Mouse (Mus musculus) midbrain, postnatal 0 days (tissue): ENCODE results near the gene Nbr1. TPM values are rescaled to one million over a fixed set of nuclear protein-coding genes. Genes with fewer than 3 reads are reported as not detected.
"Not testable (repeated sequence)": the region's sequence is repeated elsewhere in the genome, so short reads cannot be mapped to it uniquely, and the experiment has no call there.

ENCODE experiments used
- ATAC-seq: fragments of 200-750 bp; cut with Nextera tagmentation; 2 replicates; pipeline ENCODE4 v1.8.0; 2017; ENCODE audit warnings: moderate number of reproducible peaks, mild to moderate bottlenecking, moderate TSS enrichment, moderate library complexity; ENCODE audit not compliant: low FRiP score
- DNase-seq: peaks from one replicate; pipeline ENCODE4 v3.0.0-alpha.2; 2015; ENCODE audit warnings: low spot score
- H3K27ac ChIP-seq: fragments of 300-500 bp; sonication (generic); 2 replicates; pipeline ENCODE4 v1.5.1; 2014; ENCODE audit warnings: low read depth, mild to moderate bottlenecking, low read length, mixed read lengths
- H3K27me3 ChIP-seq: fragments of 300-500 bp; sonication (generic); 2 replicates; pipeline ENCODE4 v1.6.1; 2014; ENCODE audit warnings: low read length, control low read depth, mixed read lengths; ENCODE audit not compliant: insufficient read depth
- H3K36me3 ChIP-seq: fragments of 300-500 bp; sonication (generic); 2 replicates; pipeline ENCODE4 v1.6.1; 2014; ENCODE audit warnings: low read length, control low read depth, mixed read lengths; ENCODE audit not compliant: insufficient read depth
- H3K4me1 ChIP-seq: fragments of 300-500 bp; sonication (generic); 2 replicates; pipeline ENCODE4 v1.6.1; 2014; ENCODE audit warnings: mild to moderate bottlenecking, control low read depth, antibody characterized with exemption, low read length, mixed read lengths; ENCODE audit not compliant: insufficient read depth
- H3K4me2 ChIP-seq: fragments of 300-500 bp; sonication (generic); 2 replicates; pipeline ENCODE4 v1.6.1; 2014; ENCODE audit warnings: low read depth, mild to moderate bottlenecking, low read length, mixed read lengths; ENCODE audit not compliant: poor library complexity, severe bottlenecking
- H3K4me3 ChIP-seq: fragments of 300-500 bp; sonication (generic); 2 replicates; pipeline ENCODE4 v1.5.1; 2014; ENCODE audit warnings: low read depth, mild to moderate bottlenecking, low read length, moderate library complexity
- H3K9ac ChIP-seq: fragments of 300-500 bp; sonication (generic); replicated peaks from 2 replicates; pipeline ENCODE4 v1.6.1; 2014; ENCODE audit warnings: mild to moderate bottlenecking, low read length, moderate library complexity, mixed read lengths; ENCODE audit not compliant: poor library complexity, severe bottlenecking
- H3K9me3 ChIP-seq: fragments of 300-500 bp; sonication (generic); 2 replicates; pipeline ENCODE4 v1.6.1; 2016; ENCODE audit warnings: low read length, control low read depth
- CTCF ChIP-seq: IDR thresholded peaks from 2 replicates; pipeline ENCODE4 v1.5.1; 2016; ENCODE audit warnings: antibody characterized with exemption, mild to moderate bottlenecking
- WGBS: fragments of 180-500 bp; shearing (Covaris S2); extraction: QIAGEN DNeasy Blood & Tissue Kit; methylation state at CpG from one replicate; pipeline ENCODE4 v1.1.7; 2014; 5-methylcytosine and 5-hydroxymethylcytosine counted together
- polyA plus RNA-seq: library from polyadenylated mRNA; unstranded; fragments of >200 nt; fragmentation: Nextera tagmentation; extraction: Ambion mirVana; gene quantifications from 2 replicates; pipeline ENCODE4 v1.2.1, GENCODE M21; 2015
- total RNA-seq: library from RNA; depleted of rRNA; stranded (reverse); fragments of >200 nt; gene quantifications from 2 replicates; pipeline ENCODE4 v1.2.3, GENCODE M21; 2014

The Nbr1 gene
- total and polyA plus RNA-seq, 2 experiments from 2014 or later = 56.3 to 128 TPM

DNA sequence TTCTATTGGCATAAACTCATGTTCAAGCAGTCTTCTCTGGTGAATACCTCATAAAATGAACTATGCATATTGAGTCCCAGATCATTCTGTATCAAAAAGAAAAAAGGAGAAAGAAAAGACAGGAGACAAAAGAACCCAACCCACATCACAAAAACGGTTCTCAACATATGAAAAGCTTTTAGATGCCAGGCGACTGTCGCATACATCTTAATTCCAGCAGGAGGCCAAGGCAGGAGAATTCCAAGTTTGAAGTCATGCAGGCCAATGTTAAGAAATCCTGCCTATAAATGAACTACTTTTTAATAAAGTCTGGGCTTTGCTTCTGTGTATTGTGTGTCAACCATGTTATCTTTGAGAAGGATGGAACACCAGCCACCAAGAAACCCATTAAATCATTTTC lies 52.2 kb downstream of the Nbr1 start:
- no peak for DNase-seq
- peak overlapping the region; percentile 46; the same call in 1 of the 2 replicates for H3K9ac ChIP-seq
- no peak for TF ChIP-seq CTCF
- WGBS = 8% methylated on average over 3 of the region's 3 CpGs
- H3K36me3 ChIP-seq = no peaks in the 10 kb centered on the region
- no peaks in the 10 kb centered on the region for H3K4me1 ChIP-seq
- H3K4me3 ChIP-seq = peak overlapping the region; percentile 29
- H3K9me3 ChIP-seq = no peaks in the 10 kb centered on the region
- H3K27me3 ChIP-seq = no peaks in the 10 kb centered on the region
- 0 out of 2 replicates have a peak overlapping the region, but pooled peaks have one; percentile 18 for H3K27ac ChIP-seq
- ATAC-seq = no peak
- H3K4me2 ChIP-seq = peak overlapping the region; percentile 60

DNA sequence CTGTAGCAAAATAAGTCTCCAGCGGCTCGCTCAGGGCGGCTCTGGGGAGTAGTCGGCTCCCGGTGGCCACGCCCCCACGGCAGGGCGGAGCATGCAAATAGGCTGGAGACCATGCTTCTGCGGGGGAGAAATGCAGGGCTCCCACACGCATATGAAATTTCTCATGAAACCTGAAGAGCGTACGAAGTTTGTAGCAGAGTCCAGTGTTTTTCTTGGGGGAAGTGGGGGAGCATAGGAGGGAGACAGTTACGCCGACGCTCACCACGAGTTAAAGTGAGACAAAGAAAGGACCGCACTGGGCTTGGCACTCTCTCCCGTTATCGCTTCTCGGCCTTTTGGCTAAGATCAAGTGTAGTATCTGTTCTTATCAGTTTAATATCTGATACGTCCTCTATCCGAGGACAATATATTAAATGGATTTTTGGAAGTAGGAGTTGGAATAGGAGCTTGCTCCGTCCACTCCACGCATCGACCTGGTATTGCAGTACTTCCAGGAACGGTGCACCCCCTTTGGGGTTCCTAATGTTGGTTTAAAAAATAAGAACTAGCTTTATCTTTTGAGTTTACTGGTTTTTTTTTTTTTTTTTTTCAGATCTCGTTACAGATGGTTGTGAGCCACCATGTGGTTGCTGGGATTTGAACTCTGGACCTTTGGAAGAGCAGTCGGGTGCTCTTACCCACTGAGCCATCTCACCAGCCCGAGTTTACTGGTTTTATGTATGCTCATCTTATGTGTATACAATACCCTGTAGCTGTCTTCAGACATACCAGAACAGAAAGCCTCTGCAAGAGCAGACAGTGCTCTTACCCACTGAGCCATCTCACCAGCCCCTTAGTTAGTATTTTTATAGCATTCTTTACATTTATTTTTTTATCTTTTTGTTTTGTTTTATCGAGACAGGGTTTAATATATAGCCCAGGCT lies 52.8 kb downstream of the Nbr1 start:
- peak overlapping the region; percentile 60 for H3K4me2 ChIP-seq
- H3K4me3 ChIP-seq = peak overlapping the region; percentile 29
- H3K27me3 ChIP-seq, H3K4me1 ChIP-seq, H3K36me3 ChIP-seq, ATAC-seq, H3K9me3 ChIP-seq: not testable (repeated sequence)
- 2% methylated on average over 30 of the region's 30 CpGs for WGBS
- peak; percentile 52 for DNase-seq
- peak overlapping the region; percentile 46; the same call in 1 of the 2 replicates for H3K9ac ChIP-seq
- H3K27ac ChIP-seq = 0 out of 2 replicates have a peak overlapping the region, but pooled peaks have one; percentile 18

DNA sequence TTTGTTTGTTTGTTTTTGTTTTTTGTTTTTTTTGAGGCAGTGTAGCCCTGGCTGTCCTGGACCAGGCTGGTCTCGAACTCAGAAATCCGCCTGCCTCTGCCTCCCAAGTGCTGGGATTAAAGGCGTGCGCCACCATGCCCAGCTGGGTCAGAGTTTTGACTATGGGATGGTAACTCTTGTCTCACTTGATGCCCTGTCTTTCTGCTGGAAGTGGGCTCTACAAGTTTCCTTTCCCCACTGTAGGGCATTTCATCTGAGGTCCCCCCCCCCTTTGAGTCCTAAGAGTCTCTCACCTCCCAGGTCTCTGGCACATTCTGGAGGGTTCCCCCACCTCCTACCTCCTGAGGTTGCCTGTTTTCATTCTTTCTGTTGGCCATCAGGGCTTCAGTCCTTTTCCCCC lies 55.2 kb downstream of the Nbr1 start:
- not testable (repeated sequence) for H3K4me1 ChIP-seq, ATAC-seq, DNase-seq, H3K9me3 ChIP-seq, H3K4me2 ChIP-seq, H3K4me3 ChIP-seq, H3K27me3 ChIP-seq, H3K27ac ChIP-seq, H3K36me3 ChIP-seq, H3K9ac ChIP-seq
- 87% methylated on average over 4 of the region's 4 CpGs for WGBS

DNA sequence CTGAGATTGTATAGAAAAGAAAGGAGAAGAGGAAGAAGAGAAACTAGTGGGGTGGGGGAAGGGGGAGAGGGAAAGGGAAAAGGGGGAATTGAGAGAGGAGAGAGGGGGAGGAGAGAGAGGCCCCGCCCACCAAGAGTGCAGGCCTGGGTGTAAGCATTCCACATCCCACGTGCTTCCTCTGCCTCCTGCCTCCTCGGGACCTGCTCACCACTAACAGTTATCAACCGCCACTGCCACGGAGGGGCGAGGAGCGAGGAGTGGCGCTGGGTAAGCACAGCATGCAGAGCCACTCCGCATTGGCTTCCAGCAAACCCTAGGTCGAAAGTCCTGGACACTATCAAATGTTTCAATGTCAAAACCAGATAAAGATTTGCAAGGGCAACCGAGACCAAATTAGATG lies 58.5 kb downstream of the Nbr1 start:
- 50% methylated on average over 11 of the region's 11 CpGs for WGBS
- TF ChIP-seq CTCF = no peak
- DNase-seq = no peak

DNA sequence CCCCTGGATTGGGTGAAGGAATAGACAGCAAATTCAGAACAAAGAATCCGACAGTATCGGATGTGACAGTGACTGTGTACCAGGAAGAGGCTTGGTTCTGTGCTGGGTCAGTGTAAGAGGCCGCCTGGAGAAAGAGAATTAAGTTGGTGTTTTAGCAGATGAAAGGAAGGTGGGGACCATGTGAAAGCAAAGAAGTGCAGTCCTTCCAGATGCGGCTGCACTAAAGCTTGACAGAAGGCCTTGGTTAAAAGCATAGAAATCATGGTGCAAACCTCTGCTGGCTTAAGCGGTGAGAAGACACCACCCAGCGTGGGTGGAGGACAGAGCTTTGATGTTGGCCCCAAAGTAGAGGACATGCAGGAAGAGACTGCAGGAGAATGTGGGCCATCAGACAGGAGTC lies 61.6 kb downstream of the Nbr1 start:
- 69% methylated on average over 6 of the region's 6 CpGs for WGBS
- no peaks in the 10 kb centered on the region for H3K9me3 ChIP-seq
- H3K4me3 ChIP-seq = no peak overlapping the region
- no peak overlapping the region for H3K27ac ChIP-seq
- DNase-seq = no peak
- ATAC-seq = no peak
- H3K4me1 ChIP-seq = peaks cover 9% of the 10 kb centered on the region; the same call in 1 of the 2 replicates
- no peak overlapping the region for H3K4me2 ChIP-seq
- no peak for TF ChIP-seq CTCF
- no peak overlapping the region for H3K9ac ChIP-seq
- no peaks in the 10 kb centered on the region for H3K36me3 ChIP-seq
- H3K27me3 ChIP-seq = no peaks in the 10 kb centered on the region

More for the DNA sequence above, 58.5 kb downstream of the Nbr1 start:
- no peak overlapping the region for H3K4me2 ChIP-seq
- no peaks in the 10 kb centered on the region for H3K4me1 ChIP-seq
- H3K36me3 ChIP-seq = no peaks in the 10 kb centered on the region
- ATAC-seq = no peak
- H3K9me3 ChIP-seq = no peaks in the 10 kb centered on the region
- no peak overlapping the region for H3K9ac ChIP-seq
- no peak overlapping the region for H3K4me3 ChIP-seq
- H3K27ac ChIP-seq = no peak overlapping the region
- H3K27me3 ChIP-seq = no peaks in the 10 kb centered on the region

DNA sequence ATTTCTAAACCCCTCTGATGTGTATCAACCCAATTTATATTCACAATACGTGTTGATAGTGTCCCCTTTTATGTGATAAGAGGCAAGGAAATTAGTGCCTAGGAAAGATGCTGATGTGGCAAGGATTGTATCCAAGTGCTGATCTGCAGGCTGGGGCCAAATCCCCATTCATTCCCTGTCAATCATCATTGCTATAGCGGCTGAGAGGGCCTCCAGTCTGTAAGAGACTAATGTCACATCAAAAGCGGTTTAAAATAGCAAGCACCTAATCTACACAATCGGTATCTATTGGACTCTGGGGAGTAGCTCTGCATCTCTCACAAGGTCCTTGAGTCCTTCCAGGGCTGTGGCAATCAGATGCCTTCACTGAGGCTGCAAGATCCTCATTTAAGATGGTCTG lies 62.2 kb downstream of the Nbr1 start:
- DNase-seq (no peak), ATAC-seq (no peak)
- H3K4me3 ChIP-seq = no peak overlapping the region
- H3K36me3 ChIP-seq = no peaks in the 10 kb centered on the region
- 23% methylated on average over 4 of the region's 4 CpGs for WGBS
- H3K9ac ChIP-seq = no peak overlapping the region
- H3K27me3 ChIP-seq = no peaks in the 10 kb centered on the region
- no peak for TF ChIP-seq CTCF
- H3K4me2 ChIP-seq = no peak overlapping the region
- no peak overlapping the region for H3K27ac ChIP-seq
- H3K9me3 ChIP-seq = no peaks in the 10 kb centered on the region
- peaks cover 9% of the 10 kb centered on the region; the same call in 1 of the 2 replicates for H3K4me1 ChIP-seq
